Mouse (Mus musculus): ENCODE results near the gene Mettl25. TPM values are rescaled to one million over a fixed set of nuclear protein-coding genes. Genes with fewer than 3 reads are reported as not detected.

The Mettl25 gene
- total and polyA plus RNA-seq, 3 experiments = 6.6 to 11.7 (median 7.8) TPM

GRCm38 (mm10) chr10:105714366-105714765 lies 126.8 kb downstream of the Mettl25 start:
- H3K9ac ChIP-seq (ENCODE audit: insufficient read depth, low read depth) = no peak overlapping the region
- no peak for DNase-seq (ENCODE audit: extremely low read depth)
- H3K36me3 ChIP-seq (replicated peaks in 1 of 2; ENCODE audit: control insufficient read depth in 1 of 2, insufficient read depth in 1 of 2, low read length in 1 of 2) = no peaks in the 10 kb centered on the region
- no peak overlapping the region for H3K4me3 ChIP-seq (replicated peaks in 1 of 3; ENCODE audit: low read depth in 2 of 3, low read length in 2 of 3, poor library complexity in 1 of 3)
- no peaks in the 10 kb centered on the region for H3K79me2 ChIP-seq (replicated peaks; ENCODE audit: control insufficient read depth, extremely low read depth, insufficient read depth, poor library complexity, severe bottlenecking)
- no peak overlapping the region for H3K4me2 ChIP-seq (ENCODE audit: insufficient read depth, low read depth, poor library complexity, severe bottlenecking)
- in situ Hi-C loops (cut with MboI; ENCODE audit: low pct_ligation_motif_present, low pct_unique_long_range_greater_than_20kb, low sequenced_read_pairs) (no loop called here), dilution Hi-C loops (cut with MboI; ENCODE audit: extremely low pct_ligation_motif_present, extremely low pct_unique_long_range_greater_than_20kb, low sequenced_read_pairs) (no loop called here)
- H3K9me3 ChIP-seq (replicated peaks; ENCODE audit: low read length) = peaks cover 12% of the 10 kb centered on the region
- H3K27me3 ChIP-seq (replicated peaks) = no peaks in the 10 kb centered on the region
- TF ChIP-seq PAX5 (IDR thresholded peaks at IDR 0.05; ENCODE audit: low read length) (no peak), ETS1 (conservative IDR thresholded peaks at IDR 0.05; ENCODE audit: low read depth, low read length) (no peak), RCOR1 (conservative IDR thresholded peaks at IDR 0.05; ENCODE audit: low read depth, low read length) (no peak), ZNF384 (IDR thresholded peaks at IDR 0.05; ENCODE audit: low read depth, low read length) (no peak), ZC3H11A (IDR thresholded peaks at IDR 0.05; ENCODE audit: low read depth, low read length) (no peak), MAFK (IDR thresholded peaks at IDR 0.05; ENCODE audit: insufficient replicate concordance, low read length) (no peak), IRF4 (IDR thresholded peaks at IDR 0.05; ENCODE audit: low read depth, low read length) (no peak), ZKSCAN1 (IDR thresholded peaks at IDR 0.05; ENCODE audit: borderline replicate concordance, low read depth, low read length) (no peak), CTCF (conservative IDR thresholded peaks at IDR 0.05 in 1 of 2, IDR thresholded peaks at IDR 0.05 in 1 of 2; ENCODE audit: low read depth in 2 of 2, low read length in 2 of 2) (no peak), RAD21 (IDR thresholded peaks at IDR 0.05; ENCODE audit: low read depth, low read length) (no peak), SMC3 (IDR thresholded peaks at IDR 0.05; ENCODE audit: low read depth, low read length) (no peak), MAZ (IDR thresholded peaks at IDR 0.05; ENCODE audit: low read depth, low read length) (no peak), USF2 (conservative IDR thresholded peaks at IDR 0.05; ENCODE audit: low read depth, low read length) (no peak), EP300 (IDR thresholded peaks at IDR 0.05; ENCODE audit: low read length) (no peak), ELF1 (IDR thresholded peaks at IDR 0.05; ENCODE audit: low read depth, low read length) (no peak), UBTF (IDR thresholded peaks at IDR 0.05; ENCODE audit: low read depth, low read length) (no peak), HCFC1 (IDR thresholded peaks at IDR 0.05; ENCODE audit: low read depth, low read length) (no peak)
- no peak overlapping the region for H3K27ac ChIP-seq (ENCODE audit: insufficient read depth, low read depth)
- H3K4me1 ChIP-seq (ENCODE audit: control insufficient read depth in 1 of 2, insufficient read depth in 2 of 2) = no peaks in the 10 kb centered on the region

GRCm38 (mm10) chr10:105713222-105713621 lies 128.0 kb downstream of the Mettl25 start:
- H3K27ac ChIP-seq (ENCODE audit: insufficient read depth, low read depth) = no peak overlapping the region
- dilution Hi-C loops (cut with MboI; ENCODE audit: extremely low pct_ligation_motif_present, extremely low pct_unique_long_range_greater_than_20kb, low sequenced_read_pairs) = no loop called here
- DNase-seq (ENCODE audit: extremely low read depth) = no peak
- H3K36me3 ChIP-seq (replicated peaks in 1 of 2; ENCODE audit: control insufficient read depth in 1 of 2, insufficient read depth in 1 of 2, low read length in 1 of 2) = no peaks in the 10 kb centered on the region
- no peaks in the 10 kb centered on the region for H3K4me1 ChIP-seq (ENCODE audit: control insufficient read depth in 1 of 2, insufficient read depth in 2 of 2)
- in situ Hi-C loops (cut with MboI; ENCODE audit: low pct_ligation_motif_present, low pct_unique_long_range_greater_than_20kb, low sequenced_read_pairs) = no loop called here
- no peaks in the 10 kb centered on the region for H3K27me3 ChIP-seq (replicated peaks)
- TF ChIP-seq ZKSCAN1 (IDR thresholded peaks at IDR 0.05; ENCODE audit: borderline replicate concordance, low read depth, low read length) (no peak), POLR2A (IDR thresholded peaks at IDR 0.05; ENCODE audit: low read depth, low read length) (no peak), JUND (conservative IDR thresholded peaks at IDR 0.05; ENCODE audit: low read depth, low read length) (no peak), RCOR1 (conservative IDR thresholded peaks at IDR 0.05; ENCODE audit: low read depth, low read length) (no peak), MAZ (IDR thresholded peaks at IDR 0.05; ENCODE audit: low read depth, low read length) (no peak), MXI1 (IDR thresholded peaks at IDR 0.05; ENCODE audit: low read depth, low read length) (no peak), MAFK (IDR thresholded peaks at IDR 0.05; ENCODE audit: insufficient replicate concordance, low read length) (no peak), POLR2AphosphoS2 (IDR thresholded peaks at IDR 0.05; ENCODE audit: low read depth, low read length) (no peak), HCFC1 (IDR thresholded peaks at IDR 0.05; ENCODE audit: low read depth, low read length) (no peak), E2F4 (IDR thresholded peaks at IDR 0.05; ENCODE audit: insufficient replicate concordance, low read depth, low read length) (no peak), MYC (IDR thresholded peaks at IDR 0.05; ENCODE audit: low read depth, low read length) (no peak), PAX5 (IDR thresholded peaks at IDR 0.05; ENCODE audit: low read length) (no peak), ZMIZ1 (IDR thresholded peaks at IDR 0.05; ENCODE audit: low read depth, low read length) (no peak), RAD21 (IDR thresholded peaks at IDR 0.05; ENCODE audit: low read depth, low read length) (no peak), TCF12 (IDR thresholded peaks at IDR 0.05; ENCODE audit: low read depth, low read length) (no peak), USF1 (IDR thresholded peaks at IDR 0.05; ENCODE audit: low read depth, low read length) (no peak), SIN3A (IDR thresholded peaks at IDR 0.05; ENCODE audit: low read length) (no peak), JUN (IDR thresholded peaks at IDR 0.05; ENCODE audit: insufficient read depth, low read depth, low read length) (no peak), NRF1 (IDR thresholded peaks at IDR 0.05; ENCODE audit: low read depth, low read length) (no peak)
- H3K4me2 ChIP-seq (ENCODE audit: insufficient read depth, low read depth, poor library complexity, severe bottlenecking) = no peak overlapping the region
- H3K79me2 ChIP-seq (replicated peaks; ENCODE audit: control insufficient read depth, extremely low read depth, insufficient read depth, poor library complexity, severe bottlenecking) = no peaks in the 10 kb centered on the region
- H3K9ac ChIP-seq (ENCODE audit: insufficient read depth, low read depth) = no peak overlapping the region
- peaks cover 12% of the 10 kb centered on the region for H3K9me3 ChIP-seq (replicated peaks; ENCODE audit: low read length)
- no peak overlapping the region for H3K4me3 ChIP-seq (replicated peaks in 1 of 3; ENCODE audit: low read depth in 2 of 3, low read length in 2 of 3, poor library complexity in 1 of 3)
